Mouse (Mus musculus): ENCODE results near the gene Zfp273. TPM values are rescaled to one million over a fixed set of nuclear protein-coding genes. Genes with fewer than 3 reads are reported as not detected.
"Not testable (repeated sequence)": the region's sequence is repeated elsewhere in the genome, so short reads cannot be mapped to it uniquely, and the experiment has no call there.

Zfp273 gene
- polyA plus RNA-seq, 1 experiment from 2014 or later = 1.4 TPM

GRCm38 (mm10) chr13:67876049-67876698, 62.6 kb downstream of the Zfp273 start:
- not testable (repeated sequence) for H3K36me3 ChIP-seq (replicated peaks); H3K27ac ChIP-seq (replicated peaks); H3K4me3 ChIP-seq (replicated peaks); H3K9ac ChIP-seq; H3K9me3 ChIP-seq (replicated peaks); ATAC-seq (ENCODE audit: insufficient read depth); H3K4me2 ChIP-seq; H3K4me1 ChIP-seq (replicated peaks); H3K27me3 ChIP-seq
- 38% methylated on average over 8 of the region's 12 CpGs for WGBS (ENCODE audit: insufficient replicate concordance)

Other genes starting within 250 kb of the Zfp273 start
- gene Zfp729b, start 204.0 kb upstream of the Zfp273 start, polyA plus RNA-seq (2015; fragmentation: Nextera tagmentation; extraction: Ambion mirVana) = 1.1 and 1.2 TPM in 2 replicates
- gene Gm49345, start 176.0 kb upstream of the Zfp273 start, polyA plus RNA-seq (2015; fragmentation: Nextera tagmentation; extraction: Ambion mirVana) = 0.40 TPM in 1 of 2 replicates, not detected in the other
- 0.75 and 1.0 TPM in 2 replicates for gene Zfp729a, start 175.9 kb upstream of the Zfp273 start, polyA plus RNA-seq (2015; fragmentation: Nextera tagmentation; extraction: Ambion mirVana)
- 1.8 and 2.0 TPM in 2 replicates for gene Zfp738, start 126.7 kb upstream of the Zfp273 start, polyA plus RNA-seq (2015; fragmentation: Nextera tagmentation; extraction: Ambion mirVana)
- 1.4 and 1.5 TPM in 2 replicates for gene Zfp65, start 84.6 kb upstream of the Zfp273 start, polyA plus RNA-seq (2015; fragmentation: Nextera tagmentation; extraction: Ambion mirVana)
- gene Zfp85, start 58.5 kb upstream of the Zfp273 start, polyA plus RNA-seq (2015; fragmentation: Nextera tagmentation; extraction: Ambion mirVana) = 0.96 and 1.3 TPM in 2 replicates
- 0.53 TPM in 2 replicates for gene Zfp493, start 34.0 kb upstream of the Zfp273 start, polyA plus RNA-seq (2015; fragmentation: Nextera tagmentation; extraction: Ambion mirVana)
- gene Gm10037, start 17.4 kb downstream of the Zfp273 start, polyA plus RNA-seq (2015; fragmentation: Nextera tagmentation; extraction: Ambion mirVana) = 0.18 and 0.31 TPM in 2 replicates
- not detected in 2 replicates for gene BC048507, start 49.6 kb downstream of the Zfp273 start, polyA plus RNA-seq (2015; fragmentation: Nextera tagmentation; extraction: Ambion mirVana)

Measured in liver, embryonic 15.5 days (tissue).